Mouse (Mus musculus): ENCODE results near the gene Stk17b. TPM values are rescaled to one million over a fixed set of nuclear protein-coding genes. Genes with fewer than 3 reads are reported as not detected.
"Not testable (repeated sequence)": the region's sequence is repeated elsewhere in the genome, so short reads cannot be mapped to it uniquely, and the experiment has no call there.

Stk17b gene
- polyA plus RNA-seq, 1 experiment = 5.1 TPM

GRCm38 (mm10) chr1:53784291-53784720, 718 bp downstream of the Stk17b start:
- DNase-seq (ENCODE audit: extremely low spot score in 1 of 2, low spot score in 1 of 2) = no peak

GRCm38 (mm10) chr1:53782956-53783355, 2.1 kb downstream of the Stk17b start:
- DNase-seq (ENCODE audit: extremely low spot score in 1 of 2, low spot score in 1 of 2) = no peak

DNA sequence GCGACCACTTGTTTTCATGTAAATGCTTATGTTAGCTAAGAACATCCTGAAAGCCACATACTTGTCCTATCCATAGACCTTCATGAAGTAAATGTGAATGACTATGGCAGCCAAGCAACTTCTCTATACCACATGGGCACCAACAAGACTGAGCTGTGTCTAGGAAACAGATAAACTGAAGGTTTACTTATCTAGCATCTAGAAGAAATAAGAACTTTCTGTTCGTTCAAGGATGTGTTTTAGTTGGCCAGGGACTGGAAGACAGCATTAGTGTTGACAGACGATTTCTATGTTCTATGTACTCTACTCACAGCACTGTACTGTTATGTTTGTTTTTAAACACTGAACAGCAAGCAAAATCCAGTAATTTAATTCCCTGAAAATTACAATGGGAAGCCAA, 2.9 kb downstream of the Stk17b start:
- no peak for DNase-seq (ENCODE audit: extremely low spot score in 1 of 2, low spot score in 1 of 2)

- no peak for DNase-seq (ENCODE audit: extremely low spot score in 1 of 2, low spot score in 1 of 2)
These were observed 3.7 kb downstream of the Stk17b start for GRCm38 (mm10) chr1:53781311-53781710.

GRCm38 (mm10) chr1:53776176-53776905, 8.7 kb downstream of the Stk17b start:
- DNase-seq (ENCODE audit: extremely low spot score in 1 of 2, low spot score in 1 of 2) = no peak

GRCm38 (mm10) chr1:53775545-53775944, 9.5 kb downstream of the Stk17b start:
- no peak for DNase-seq (ENCODE audit: extremely low spot score in 1 of 2, low spot score in 1 of 2)

GRCm38 (mm10) chr1:53775036-53775435, 10.0 kb downstream of the Stk17b start:
- DNase-seq (ENCODE audit: extremely low spot score in 1 of 2, low spot score in 1 of 2) = no peak

DNA sequence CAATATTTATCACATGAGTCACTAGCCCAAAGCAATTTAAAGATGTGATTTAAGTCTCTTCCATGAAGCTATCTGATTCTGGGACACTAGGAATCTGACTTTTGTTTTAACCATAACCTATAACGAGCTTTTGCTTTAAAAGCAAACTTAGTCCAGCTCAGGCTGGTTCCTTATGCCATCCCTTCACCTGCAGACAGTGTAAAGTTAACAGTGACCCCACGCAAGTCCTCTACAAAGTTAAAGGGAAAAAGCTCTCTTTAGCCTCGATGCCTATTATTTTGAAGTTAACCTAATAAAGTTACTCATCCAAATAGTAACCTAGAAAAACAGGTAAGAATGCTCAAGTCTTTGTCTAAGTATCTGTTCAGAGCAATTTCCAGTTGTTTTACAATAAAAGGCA, 10.5 kb downstream of the Stk17b start:
- no peak for DNase-seq (ENCODE audit: extremely low spot score in 1 of 2, low spot score in 1 of 2)

- no peak for DNase-seq (ENCODE audit: extremely low spot score in 1 of 2, low spot score in 1 of 2)
These were observed 11.0 kb downstream of the Stk17b start for GRCm38 (mm10) chr1:53773994-53774393.

DNA sequence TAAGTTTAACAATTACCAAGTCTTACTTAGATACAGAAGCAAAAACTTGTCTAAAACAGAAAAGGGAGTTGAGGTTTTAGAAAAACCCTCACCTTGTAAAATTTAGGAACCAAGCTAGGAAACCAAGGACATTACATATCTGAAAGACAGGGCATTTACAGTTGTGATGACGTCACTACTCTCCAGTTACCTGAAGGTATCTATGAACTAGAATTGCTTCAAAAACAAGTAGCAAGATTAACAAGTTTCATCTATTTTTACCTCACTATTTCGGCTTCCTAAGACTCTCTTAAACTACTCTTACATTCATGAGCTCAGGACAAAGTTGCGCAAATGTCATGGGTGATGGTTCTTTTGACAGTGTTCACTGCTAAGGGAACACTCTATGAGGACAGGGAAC, 12.1 kb downstream of the Stk17b start:
- DNase-seq (ENCODE audit: extremely low spot score in 1 of 2, low spot score in 1 of 2) = no peak

DNA sequence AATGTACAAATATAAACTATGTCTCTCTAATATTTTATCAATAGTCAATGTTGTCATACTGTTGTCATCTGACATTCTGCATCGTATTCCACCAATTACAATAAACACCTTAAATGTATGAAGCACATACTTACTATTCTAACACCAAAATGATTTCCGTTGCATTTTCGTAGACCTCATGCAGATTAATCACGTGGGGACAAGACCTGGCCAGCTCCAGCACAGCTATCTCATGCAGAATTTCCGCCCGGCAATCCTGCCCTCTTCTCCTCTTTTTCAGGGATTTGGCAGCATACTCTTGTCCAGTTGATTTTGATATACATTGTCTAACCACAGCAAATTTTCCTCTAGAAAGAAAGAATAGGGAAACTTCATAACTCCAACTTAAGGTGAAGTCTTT, 13.5 kb downstream of the Stk17b start:
- DNase-seq (ENCODE audit: extremely low spot score in 1 of 2, low spot score in 1 of 2) = no peak

DNA sequence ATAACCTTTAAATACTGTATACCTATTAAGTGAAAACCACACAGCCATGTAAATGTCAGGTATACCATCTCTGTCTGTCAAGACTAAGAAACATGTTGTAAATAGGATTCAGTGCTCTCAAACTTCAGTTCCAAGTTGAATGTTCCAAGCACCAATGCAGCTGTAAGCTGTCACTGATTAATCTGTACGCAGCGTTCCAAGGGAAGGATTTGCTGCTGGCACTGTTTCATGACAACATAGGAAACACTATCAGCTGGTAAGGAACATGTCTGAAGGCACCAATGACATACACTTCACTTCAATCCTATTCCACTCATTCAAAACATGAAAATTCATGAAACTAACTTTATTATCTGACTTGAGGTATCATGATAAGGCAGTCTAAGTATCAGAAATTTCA, 18.9 kb downstream of the Stk17b start:
- no peak for DNase-seq (ENCODE audit: extremely low spot score in 1 of 2, low spot score in 1 of 2)

DNA sequence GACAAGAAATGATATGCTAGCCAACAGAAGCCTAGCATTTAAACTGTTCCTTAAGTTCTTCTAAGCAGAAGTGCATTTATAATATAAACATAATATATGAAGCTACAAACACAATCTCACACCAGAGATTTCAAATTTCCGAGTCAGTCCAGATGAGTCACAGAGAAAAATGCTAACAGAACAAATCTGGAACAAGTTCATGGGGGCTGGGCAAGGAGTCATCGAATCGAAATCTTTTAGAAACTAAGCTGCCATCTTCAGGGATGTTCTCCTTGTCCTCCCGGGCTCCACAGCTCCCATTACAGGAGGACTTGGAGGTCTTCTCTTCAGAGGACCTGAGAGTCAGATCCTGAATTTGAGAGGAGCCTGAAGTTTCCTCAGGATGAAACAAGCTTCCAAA, 27.7 kb downstream of the Stk17b start:
- DNase-seq (ENCODE audit: extremely low spot score in 1 of 2, low spot score in 1 of 2) = peak in 1 of 2 experiments; percentile 19

DNA sequence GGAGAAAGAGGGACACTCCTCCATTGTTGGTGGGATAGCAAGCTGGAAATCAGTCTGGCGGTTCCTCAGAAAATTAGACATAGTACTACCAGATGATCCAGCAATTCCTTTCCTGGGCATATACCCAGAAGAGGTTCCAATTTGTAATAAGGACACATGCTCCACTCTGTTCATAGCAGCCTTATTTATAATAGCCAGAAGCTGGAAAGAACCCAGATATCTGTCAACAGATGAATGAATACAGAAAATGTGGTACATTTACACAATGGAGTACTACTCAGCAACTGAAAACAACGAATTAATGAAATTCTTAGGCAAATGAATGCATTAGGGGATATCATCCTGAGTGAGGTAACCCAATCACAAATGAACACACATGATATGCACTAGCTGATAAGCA, 31.5 kb downstream of the Stk17b start:
- not testable (repeated sequence) for DNase-seq (ENCODE audit: extremely low spot score in 1 of 2, low spot score in 1 of 2)

- no peak for DNase-seq (ENCODE audit: extremely low spot score in 1 of 2, low spot score in 1 of 2)
These were observed 33.9 kb downstream of the Stk17b start for GRCm38 (mm10) chr1:53751144-53751543.

- DNase-seq (ENCODE audit: extremely low spot score in 1 of 2, low spot score in 1 of 2) = not testable (repeated sequence)
These were observed 34.3 kb downstream of the Stk17b start for GRCm38 (mm10) chr1:53750697-53751096.

GRCm38 (mm10) chr1:53749881-53750385, 35.1 kb downstream of the Stk17b start:
- DNase-seq (ENCODE audit: extremely low spot score in 1 of 2, low spot score in 1 of 2) = not testable (repeated sequence)

- DNase-seq (ENCODE audit: extremely low spot score in 1 of 2, low spot score in 1 of 2) = no peak
These were observed 36.5 kb downstream of the Stk17b start for GRCm38 (mm10) chr1:53748571-53748970.

GRCm38 (mm10) chr1:53746001-53746400, 39.0 kb downstream of the Stk17b start:
- no peak for DNase-seq (ENCODE audit: extremely low spot score in 1 of 2, low spot score in 1 of 2)

GRCm38 (mm10) chr1:53741742-53742458, 43.1 kb downstream of the Stk17b start:
- no peak for DNase-seq (ENCODE audit: extremely low spot score in 1 of 2, low spot score in 1 of 2)

DNA sequence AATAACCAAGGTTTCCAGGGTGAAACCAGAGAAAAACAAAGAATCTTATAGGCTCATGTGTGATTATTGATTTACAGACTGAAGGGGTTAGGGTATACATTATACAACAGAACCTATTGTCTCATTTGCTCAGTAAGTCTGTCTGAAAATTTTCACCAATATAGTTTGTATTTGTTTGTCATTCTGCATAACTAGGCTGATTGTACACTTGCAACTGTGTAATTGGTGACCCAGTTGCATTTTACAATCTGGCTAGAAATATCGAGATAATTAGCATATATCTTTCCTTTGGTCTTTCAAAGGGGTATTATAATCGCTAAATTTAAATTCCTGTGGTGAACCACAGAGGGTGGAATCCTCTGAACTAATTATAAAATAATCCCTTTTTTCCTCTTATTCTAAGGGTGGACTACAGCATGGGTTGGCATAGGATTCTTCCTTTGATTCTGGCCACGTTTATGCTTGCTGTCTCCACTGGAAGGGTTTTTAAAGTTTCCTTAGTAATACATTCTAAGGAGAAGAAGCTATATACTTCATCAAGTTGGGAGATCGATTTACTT, 44.2 kb downstream of the Stk17b start:
- DNase-seq (ENCODE audit: extremely low spot score in 1 of 2, low spot score in 1 of 2) = peak in 1 of 2 experiments; percentile 9

Data from frontal cortex, adult 2 months (tissue).